Mouse (Mus musculus) layer of hippocampus, adult 9-10 months (tissue): ENCODE data around the gene Fndc3b.
"Not testable (repeated sequence)": the region's sequence is repeated elsewhere in the genome, so short reads cannot be mapped to it uniquely, and the experiment has no call there.

Experiments
- DNase-seq: peaks from one replicate; pipeline ENCODE4 v3.0.0; 2022; ENCODE audit warnings: low spot score

Fndc3b gene

DNA sequence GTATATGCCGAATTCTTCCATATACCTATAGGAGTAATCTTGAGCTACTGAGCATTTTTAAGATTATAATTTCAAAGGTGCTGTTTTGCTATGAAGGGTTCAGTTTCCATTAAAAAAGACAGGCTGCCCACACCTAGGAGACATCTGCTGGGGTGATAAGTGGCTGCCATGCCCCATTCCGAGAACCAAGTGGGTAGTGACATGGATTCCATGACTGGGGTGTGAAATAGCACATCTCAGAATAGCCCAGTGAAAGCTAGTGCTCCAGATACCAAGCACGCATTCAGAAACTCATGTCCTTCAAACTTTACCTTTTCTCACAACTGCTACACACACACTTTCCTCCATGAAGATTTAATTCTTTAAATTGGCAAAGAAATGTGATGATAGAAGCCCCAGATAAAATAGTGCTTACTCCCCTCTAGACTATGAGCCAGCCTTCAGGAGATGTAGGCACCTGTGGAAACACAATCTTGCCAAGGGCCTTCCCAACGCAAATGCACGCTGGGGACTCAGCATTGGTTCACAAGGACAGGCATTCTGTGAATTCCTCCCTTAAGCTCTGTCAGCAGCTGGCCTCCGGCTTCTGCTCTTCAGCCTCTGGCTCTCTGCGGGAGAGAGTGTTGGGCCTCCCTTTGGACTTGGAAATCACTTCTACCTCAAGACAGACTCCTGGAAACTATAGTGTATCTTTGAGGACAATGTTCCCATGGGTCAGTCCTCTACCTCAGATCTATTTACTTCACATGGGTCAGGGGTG, 207.6 kb downstream of the Fndc3b start:
- no peak for DNase-seq

DNA sequence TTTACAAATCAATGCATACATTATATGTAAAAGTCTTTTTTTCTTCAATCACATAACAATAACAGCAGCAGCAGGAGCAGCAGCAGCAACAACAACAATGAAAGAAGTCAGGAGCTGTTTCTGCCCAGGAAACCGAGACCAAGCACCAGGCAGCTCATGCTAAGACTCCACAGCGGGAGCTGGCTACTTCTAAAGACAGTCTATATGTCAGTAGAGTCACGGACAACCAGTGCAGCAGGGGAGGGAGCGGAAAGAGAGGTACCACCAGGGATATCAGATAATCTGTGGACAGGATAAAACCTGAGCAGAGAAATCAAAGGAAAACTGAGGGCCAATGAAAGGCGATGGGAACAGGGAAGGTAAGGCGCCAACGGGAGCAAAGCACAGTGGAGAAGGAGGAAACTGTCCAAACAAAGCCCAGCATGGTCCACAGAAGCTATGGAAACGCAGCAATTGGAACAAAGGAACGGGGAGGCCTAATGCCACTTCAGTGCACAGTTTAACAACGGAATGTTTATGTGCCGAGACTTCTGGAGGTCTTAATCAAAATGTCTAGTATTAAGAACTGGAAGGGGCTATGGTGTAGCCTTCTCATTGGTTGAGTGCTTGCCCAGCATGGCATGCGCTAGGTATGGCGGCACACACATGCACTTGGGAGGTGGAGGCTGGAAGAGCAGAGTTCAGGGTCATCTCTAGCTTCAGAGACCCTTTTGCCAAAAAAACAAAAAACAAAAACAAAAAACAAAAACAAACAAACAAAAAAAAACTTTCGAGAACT, 215.6 kb downstream of the Fndc3b start:
- no peak for DNase-seq

GRCm38 (mm10) chr3:27494698-27495097, 216.4 kb downstream of the Fndc3b start:
- no peak for DNase-seq

DNA sequence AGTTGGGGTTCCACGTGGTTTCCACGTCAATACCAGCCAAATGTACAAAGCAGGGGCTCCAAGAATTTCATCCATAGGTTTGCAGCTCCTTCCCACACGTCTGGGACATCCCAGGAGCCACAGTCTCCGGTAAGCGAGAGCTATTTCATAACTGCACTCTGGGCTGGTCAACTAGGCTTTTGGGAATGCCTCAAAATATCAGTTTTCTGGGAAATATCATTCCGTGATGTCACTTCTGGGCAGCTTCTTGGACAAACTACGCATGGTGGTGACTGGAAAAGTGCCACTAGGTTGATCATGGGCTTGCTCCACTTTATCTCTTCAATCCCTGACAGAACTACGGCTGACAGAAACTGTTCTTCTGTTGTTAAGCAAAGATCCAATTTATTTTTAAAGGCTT, 217.0 kb downstream of the Fndc3b start:
- DNase-seq = no peak

DNA sequence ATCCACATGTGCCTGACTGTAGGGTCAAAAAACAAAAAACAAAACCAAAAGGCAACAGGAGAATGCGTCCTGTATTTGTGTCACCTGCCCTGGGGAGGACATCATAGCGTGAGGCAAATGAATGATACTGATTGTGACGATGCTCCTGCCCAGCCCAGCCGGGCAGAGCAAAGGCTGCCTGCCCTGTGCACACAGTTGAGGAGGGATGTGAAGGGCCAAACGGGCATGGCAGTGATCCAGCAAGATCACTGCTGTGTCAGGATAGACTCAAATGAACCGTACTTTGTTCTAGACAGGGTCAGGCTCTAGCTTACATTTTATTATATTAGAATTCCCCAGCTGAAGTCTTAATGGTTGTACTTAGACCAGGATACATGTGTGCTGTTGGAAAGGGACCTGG, 219.3 kb downstream of the Fndc3b start:
- no peak for DNase-seq

- DNase-seq = no peak
Observed at GRCm38 (mm10) chr3:27491367-27491766, 219.7 kb downstream of the Fndc3b start.

- no peak for DNase-seq
Observed at GRCm38 (mm10) chr3:27490891-27491290, 220.2 kb downstream of the Fndc3b start.

GRCm38 (mm10) chr3:27489550-27489949, 221.6 kb downstream of the Fndc3b start:
- DNase-seq = no peak

GRCm38 (mm10) chr3:27485141-27485540, 226.0 kb downstream of the Fndc3b start:
- no peak for DNase-seq

DNA sequence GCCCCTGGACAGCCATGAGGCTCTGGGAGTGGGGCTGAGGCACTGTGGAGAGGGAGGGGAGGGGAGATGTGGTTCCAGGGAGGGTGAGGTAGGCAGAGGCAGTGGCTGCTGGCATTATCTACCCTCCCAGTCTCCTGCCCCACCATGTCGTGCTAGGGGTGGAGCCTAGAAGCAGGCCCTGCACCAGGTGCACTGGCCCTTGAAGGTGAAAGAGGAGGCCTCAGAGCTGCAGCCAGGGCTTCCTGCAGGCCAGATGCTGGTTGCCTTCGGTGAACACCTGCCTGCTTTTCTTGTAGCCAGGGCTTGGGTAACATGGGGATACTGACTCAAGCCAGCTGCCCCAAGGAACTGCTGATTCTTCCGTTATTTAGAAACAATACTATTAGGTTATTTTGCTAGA, 226.4 kb downstream of the Fndc3b start:
- DNase-seq = no peak

DNA sequence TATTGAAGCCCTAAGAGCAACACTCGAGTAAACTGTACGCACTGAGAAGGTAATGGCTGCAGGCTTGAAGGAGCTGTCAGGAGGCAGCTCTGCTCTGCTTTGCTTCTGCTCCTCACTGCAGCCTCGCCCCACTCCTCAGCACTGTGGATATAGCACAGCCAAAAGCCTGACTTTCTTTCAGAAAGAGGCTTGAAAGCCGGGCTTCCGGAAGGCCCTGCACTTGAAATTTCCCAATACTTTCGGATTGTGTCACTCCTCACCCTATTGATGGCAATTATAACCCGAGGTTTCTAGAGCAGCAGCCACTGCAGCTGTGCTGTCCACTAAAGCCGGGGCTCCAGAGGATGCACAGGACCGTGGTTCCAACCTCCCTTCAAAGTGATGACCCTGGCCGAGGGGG, 227.3 kb downstream of the Fndc3b start:
- DNase-seq = no peak

DNA sequence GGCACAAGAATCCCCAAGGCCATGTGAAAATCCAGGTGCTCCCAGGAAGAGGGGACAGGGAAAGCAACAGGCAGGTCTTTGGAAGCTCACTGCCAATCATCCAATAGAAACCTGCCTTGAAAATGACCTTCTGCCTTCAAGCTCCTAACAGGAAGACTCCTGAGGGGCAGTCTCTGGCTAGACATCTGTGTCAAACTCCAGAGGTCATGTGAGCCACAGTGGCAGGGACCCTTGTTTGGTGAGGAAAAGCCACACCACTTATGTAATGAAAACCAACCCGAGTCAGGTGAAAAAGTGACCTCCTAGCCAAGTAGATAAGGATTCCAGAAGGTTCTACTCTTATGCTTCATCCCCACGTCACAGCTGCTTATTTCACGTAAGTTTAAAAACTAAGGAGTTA, 227.8 kb downstream of the Fndc3b start:
- DNase-seq = no peak

- no peak for DNase-seq
Observed at GRCm38 (mm10) chr3:27481738-27482137, 229.4 kb downstream of the Fndc3b start.

- no peak for DNase-seq
Observed at GRCm38 (mm10) chr3:27479378-27479777, 231.7 kb downstream of the Fndc3b start.

- peak; percentile 36 for DNase-seq
Observed at GRCm38 (mm10) chr3:27478563-27479156, 232.4 kb downstream of the Fndc3b start.

GRCm38 (mm10) chr3:27477749-27478148, 233.4 kb downstream of the Fndc3b start:
- not testable (repeated sequence) for DNase-seq

GRCm38 (mm10) chr3:27475899-27476298, 235.2 kb downstream of the Fndc3b start:
- no peak for DNase-seq

DNA sequence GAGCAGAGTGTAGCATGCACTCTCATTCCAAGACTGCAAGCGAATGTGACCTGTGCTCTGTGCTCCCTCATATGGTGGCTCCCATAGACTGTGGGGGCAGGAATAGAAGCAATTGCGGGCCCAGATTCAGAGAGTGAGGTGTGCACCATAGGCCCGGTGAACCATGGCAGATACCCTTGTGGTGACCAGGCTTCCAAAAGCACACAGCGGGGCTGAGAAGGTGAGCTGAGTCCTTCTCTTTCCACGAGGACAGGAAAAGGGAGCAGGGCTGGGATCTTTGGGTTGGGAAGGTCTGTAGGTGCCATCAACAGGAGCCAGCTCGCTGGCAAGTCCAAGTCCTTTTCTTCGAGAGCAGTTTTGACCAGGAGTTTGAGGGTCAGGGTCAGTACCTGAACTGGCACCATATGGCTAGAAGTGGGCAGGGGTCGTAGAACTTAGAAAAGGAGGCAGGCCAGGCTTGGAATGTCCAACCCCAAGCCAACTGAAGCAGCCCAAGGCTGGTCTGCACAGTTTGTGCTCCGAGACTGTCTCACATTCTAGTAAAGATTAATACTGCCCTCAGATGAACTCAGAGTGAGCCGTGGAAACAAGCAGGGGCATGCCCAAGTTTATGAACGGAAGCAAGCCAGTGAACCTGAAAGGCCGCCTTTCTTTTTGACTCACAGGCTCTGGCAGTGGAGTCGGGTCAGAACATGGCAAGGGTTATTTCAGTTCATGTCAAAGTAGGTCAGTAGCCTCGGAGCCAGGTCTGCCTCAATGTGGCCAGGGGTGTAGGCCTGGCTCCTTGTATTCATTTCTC, 237.1 kb downstream of the Fndc3b start:
- no peak for DNase-seq

GRCm38 (mm10) chr3:27472846-27473245, 238.3 kb downstream of the Fndc3b start:
- no peak for DNase-seq

DNA sequence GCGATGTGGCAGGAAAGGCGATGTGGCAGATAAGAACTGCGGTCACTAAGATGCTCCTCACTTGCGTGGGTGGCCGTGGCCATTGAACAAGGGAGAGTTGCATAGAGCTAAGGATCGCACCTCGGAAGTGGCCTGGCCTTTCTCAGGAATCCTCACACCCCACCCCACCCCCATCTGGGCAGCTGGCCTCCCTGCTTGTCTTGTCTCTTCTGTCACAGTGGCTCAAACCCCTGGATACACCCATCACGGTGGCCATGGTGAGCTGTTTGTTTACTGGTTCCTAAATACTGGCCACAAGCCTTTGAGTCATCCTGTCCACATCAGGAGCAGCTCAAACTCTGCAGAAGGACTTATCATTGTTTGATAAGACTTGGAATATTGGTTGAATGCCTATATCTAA, 240.3 kb downstream of the Fndc3b start:
- no peak for DNase-seq

DNA sequence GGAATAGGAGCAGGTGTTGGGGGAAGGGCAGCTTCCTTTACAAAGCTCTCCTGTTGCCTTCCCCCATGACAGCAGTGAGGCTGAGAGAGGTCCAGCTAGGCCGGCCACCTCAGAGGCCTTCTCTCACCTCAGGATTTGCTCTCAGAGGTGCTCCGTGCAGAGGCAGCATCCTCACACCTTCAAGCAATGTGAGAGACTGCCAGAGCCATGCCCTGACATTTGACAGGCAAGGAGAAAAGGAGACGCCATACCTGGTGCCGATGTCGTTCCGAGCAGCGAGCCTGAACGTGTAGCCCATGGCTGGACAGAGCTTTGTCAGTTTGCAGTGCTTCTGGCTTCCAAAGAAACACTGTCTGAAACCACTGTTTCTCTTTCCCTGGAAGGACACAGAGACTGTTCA, 241.1 kb downstream of the Fndc3b start:
- DNase-seq = no peak

GRCm38 (mm10) chr3:27467505-27468020, 243.5 kb downstream of the Fndc3b start:
- no peak for DNase-seq
